Mouse (Mus musculus): ENCODE data around the gene Prrc2a. TPM values are rescaled to one million over a fixed set of nuclear protein-coding genes. Genes with fewer than 3 reads are reported as not detected.

Gene Prrc2a
- polyA plus RNA-seq, 1 experiment from 2014 or later, result 7.5 TPM

Other genes with a start within 250 kb of the Prrc2a start
- 3.6 TPM for gene Neu1, start 233.6 kb downstream of the Prrc2a start, polyA plus RNA-seq (2014; fragmentation: Illumina TruSeq; extraction: RNeasy Lipid Tissue Mini Kit (QIAGEN cat#74804); ENCODE audit: low replicate concordance)
- 1.3 TPM for gene Hspa1b, start 205.7 kb downstream of the Prrc2a start, polyA plus RNA-seq (2014; fragmentation: Illumina TruSeq; extraction: RNeasy Lipid Tissue Mini Kit (QIAGEN cat#74804); ENCODE audit: low replicate concordance)
- gene Gm20481, start 195.0 kb downstream of the Prrc2a start, polyA plus RNA-seq (2014; fragmentation: Illumina TruSeq; extraction: RNeasy Lipid Tissue Mini Kit (QIAGEN cat#74804); ENCODE audit: low replicate concordance), result not detected
- 0.52 TPM for gene Hspa1a, start 192.7 kb downstream of the Prrc2a start, polyA plus RNA-seq (2014; fragmentation: Illumina TruSeq; extraction: RNeasy Lipid Tissue Mini Kit (QIAGEN cat#74804); ENCODE audit: low replicate concordance)
- gene Hspa1l, start 192.2 kb downstream of the Prrc2a start, polyA plus RNA-seq (2014; fragmentation: Illumina TruSeq; extraction: RNeasy Lipid Tissue Mini Kit (QIAGEN cat#74804); ENCODE audit: low replicate concordance), result not detected
- 12.4 TPM for gene Lsm2, start 183.0 kb downstream of the Prrc2a start, polyA plus RNA-seq (2014; fragmentation: Illumina TruSeq; extraction: RNeasy Lipid Tissue Mini Kit (QIAGEN cat#74804); ENCODE audit: low replicate concordance)
- gene Vars, start 163.9 kb downstream of the Prrc2a start, polyA plus RNA-seq (2014; fragmentation: Illumina TruSeq; extraction: RNeasy Lipid Tissue Mini Kit (QIAGEN cat#74804); ENCODE audit: low replicate concordance), result 0.37 TPM
- 0.11 TPM for gene Vwa7, start 148.3 kb downstream of the Prrc2a start, polyA plus RNA-seq (2014; fragmentation: Illumina TruSeq; extraction: RNeasy Lipid Tissue Mini Kit (QIAGEN cat#74804); ENCODE audit: low replicate concordance)
- gene Sapcd1, start 136.9 kb downstream of the Prrc2a start, polyA plus RNA-seq (2014; fragmentation: Illumina TruSeq; extraction: RNeasy Lipid Tissue Mini Kit (QIAGEN cat#74804); ENCODE audit: low replicate concordance), result not detected
- gene Msh5, start 118.2 kb downstream of the Prrc2a start, polyA plus RNA-seq (2014; fragmentation: Illumina TruSeq; extraction: RNeasy Lipid Tissue Mini Kit (QIAGEN cat#74804); ENCODE audit: low replicate concordance), result 0.93 TPM
- 31.3 TPM for gene Clic1, start 114.9 kb downstream of the Prrc2a start, polyA plus RNA-seq (2014; fragmentation: Illumina TruSeq; extraction: RNeasy Lipid Tissue Mini Kit (QIAGEN cat#74804); ENCODE audit: low replicate concordance)
- not detected for gene Ddah2, start 105.9 kb downstream of the Prrc2a start, polyA plus RNA-seq (2014; fragmentation: Illumina TruSeq; extraction: RNeasy Lipid Tissue Mini Kit (QIAGEN cat#74804); ENCODE audit: low replicate concordance)
- gene Ly6g6c, start 99.5 kb downstream of the Prrc2a start, polyA plus RNA-seq (2014; fragmentation: Illumina TruSeq; extraction: RNeasy Lipid Tissue Mini Kit (QIAGEN cat#74804); ENCODE audit: low replicate concordance), result not detected
- 0.59 TPM for gene Mpig6b, start 98.7 kb downstream of the Prrc2a start, polyA plus RNA-seq (2014; fragmentation: Illumina TruSeq; extraction: RNeasy Lipid Tissue Mini Kit (QIAGEN cat#74804); ENCODE audit: low replicate concordance)
- gene Ly6g6e, start 88.0 kb downstream of the Prrc2a start, polyA plus RNA-seq (2014; fragmentation: Illumina TruSeq; extraction: RNeasy Lipid Tissue Mini Kit (QIAGEN cat#74804); ENCODE audit: low replicate concordance), result not detected
- not detected for gene Ly6g6d, start 86.8 kb downstream of the Prrc2a start, polyA plus RNA-seq (2014; fragmentation: Illumina TruSeq; extraction: RNeasy Lipid Tissue Mini Kit (QIAGEN cat#74804); ENCODE audit: low replicate concordance)
- gene Ly6g6f, start 79.3 kb downstream of the Prrc2a start, polyA plus RNA-seq (2014; fragmentation: Illumina TruSeq; extraction: RNeasy Lipid Tissue Mini Kit (QIAGEN cat#74804); ENCODE audit: low replicate concordance), result not detected
- 3.7 TPM for gene Abhd16a, start 75.6 kb downstream of the Prrc2a start, polyA plus RNA-seq (2014; fragmentation: Illumina TruSeq; extraction: RNeasy Lipid Tissue Mini Kit (QIAGEN cat#74804); ENCODE audit: low replicate concordance)
- not detected for gene Ly6g5c, start 56.6 kb downstream of the Prrc2a start, polyA plus RNA-seq (2014; fragmentation: Illumina TruSeq; extraction: RNeasy Lipid Tissue Mini Kit (QIAGEN cat#74804); ENCODE audit: low replicate concordance)
- gene Ly6g5b, start 49.5 kb downstream of the Prrc2a start, polyA plus RNA-seq (2014; fragmentation: Illumina TruSeq; extraction: RNeasy Lipid Tissue Mini Kit (QIAGEN cat#74804); ENCODE audit: low replicate concordance), result not detected
- gene Gpank1, start 43.4 kb downstream of the Prrc2a start, polyA plus RNA-seq (2014; fragmentation: Illumina TruSeq; extraction: RNeasy Lipid Tissue Mini Kit (QIAGEN cat#74804); ENCODE audit: low replicate concordance), result 2.3 TPM
- gene Csnk2b, start 42.8 kb downstream of the Prrc2a start, polyA plus RNA-seq (2014; fragmentation: Illumina TruSeq; extraction: RNeasy Lipid Tissue Mini Kit (QIAGEN cat#74804); ENCODE audit: low replicate concordance), result 112 TPM
- gene D17H6S53E, start 38.5 kb downstream of the Prrc2a start, polyA plus RNA-seq (2014; fragmentation: Illumina TruSeq; extraction: RNeasy Lipid Tissue Mini Kit (QIAGEN cat#74804); ENCODE audit: low replicate concordance), result 1.7 TPM
- gene Apom, start 32.8 kb downstream of the Prrc2a start, polyA plus RNA-seq (2014; fragmentation: Illumina TruSeq; extraction: RNeasy Lipid Tissue Mini Kit (QIAGEN cat#74804); ENCODE audit: low replicate concordance), result not detected
- 9.2 TPM for gene Bag6, start 29.7 kb downstream of the Prrc2a start, polyA plus RNA-seq (2014; fragmentation: Illumina TruSeq; extraction: RNeasy Lipid Tissue Mini Kit (QIAGEN cat#74804); ENCODE audit: low replicate concordance)
- gene Aif1, start 11.2 kb upstream of the Prrc2a start, polyA plus RNA-seq (2014; fragmentation: Illumina TruSeq; extraction: RNeasy Lipid Tissue Mini Kit (QIAGEN cat#74804); ENCODE audit: low replicate concordance), result 8.4 TPM
- gene Lst1, start 23.5 kb upstream of the Prrc2a start, polyA plus RNA-seq (2014; fragmentation: Illumina TruSeq; extraction: RNeasy Lipid Tissue Mini Kit (QIAGEN cat#74804); ENCODE audit: low replicate concordance), result not detected
- not detected for gene Ltb, start 29.5 kb upstream of the Prrc2a start, polyA plus RNA-seq (2014; fragmentation: Illumina TruSeq; extraction: RNeasy Lipid Tissue Mini Kit (QIAGEN cat#74804); ENCODE audit: low replicate concordance)
- gene Tnf, start 37.1 kb upstream of the Prrc2a start, polyA plus RNA-seq (2014; fragmentation: Illumina TruSeq; extraction: RNeasy Lipid Tissue Mini Kit (QIAGEN cat#74804); ENCODE audit: low replicate concordance), result not detected
- gene Lta, start 40.5 kb upstream of the Prrc2a start, polyA plus RNA-seq (2014; fragmentation: Illumina TruSeq; extraction: RNeasy Lipid Tissue Mini Kit (QIAGEN cat#74804); ENCODE audit: low replicate concordance), result not detected
- not detected for gene Gm16181, start 55.9 kb upstream of the Prrc2a start, polyA plus RNA-seq (2014; fragmentation: Illumina TruSeq; extraction: RNeasy Lipid Tissue Mini Kit (QIAGEN cat#74804); ENCODE audit: low replicate concordance)
- 1.9 TPM for gene Atp6v1g2, start 68.8 kb upstream of the Prrc2a start, polyA plus RNA-seq (2014; fragmentation: Illumina TruSeq; extraction: RNeasy Lipid Tissue Mini Kit (QIAGEN cat#74804); ENCODE audit: low replicate concordance)
- not detected for gene Nfkbil1, start 70.9 kb upstream of the Prrc2a start, polyA plus RNA-seq (2014; fragmentation: Illumina TruSeq; extraction: RNeasy Lipid Tissue Mini Kit (QIAGEN cat#74804); ENCODE audit: low replicate concordance)
- 4.0 TPM for gene Ddx39b, start 76.8 kb upstream of the Prrc2a start, polyA plus RNA-seq (2014; fragmentation: Illumina TruSeq; extraction: RNeasy Lipid Tissue Mini Kit (QIAGEN cat#74804); ENCODE audit: low replicate concordance)
- gene H2-D1, start 97.8 kb upstream of the Prrc2a start, polyA plus RNA-seq (2014; fragmentation: Illumina TruSeq; extraction: RNeasy Lipid Tissue Mini Kit (QIAGEN cat#74804); ENCODE audit: low replicate concordance), result 51.6 TPM
- 506 TPM for gene H2-Q1, start 155.5 kb upstream of the Prrc2a start, polyA plus RNA-seq (2014; fragmentation: Illumina TruSeq; extraction: RNeasy Lipid Tissue Mini Kit (QIAGEN cat#74804); ENCODE audit: low replicate concordance)
- gene H2-Q2, start 177.3 kb upstream of the Prrc2a start, polyA plus RNA-seq (2014; fragmentation: Illumina TruSeq; extraction: RNeasy Lipid Tissue Mini Kit (QIAGEN cat#74804); ENCODE audit: low replicate concordance), result 3,607 TPM
- 51.5 TPM for gene H2-Q4, start 214.7 kb upstream of the Prrc2a start, polyA plus RNA-seq (2014; fragmentation: Illumina TruSeq; extraction: RNeasy Lipid Tissue Mini Kit (QIAGEN cat#74804); ENCODE audit: low replicate concordance)

All from small intestine, adult 10 weeks (tissue).